Mouse (Mus musculus): ENCODE measurements around the gene Cog1. TPM values are rescaled to one million over a fixed set of nuclear protein-coding genes. Genes with fewer than 3 reads are reported as not detected.

Cog1 gene
- polyA plus RNA-seq, 1 experiment from 2014 or later: 35.0 TPM

DNA sequence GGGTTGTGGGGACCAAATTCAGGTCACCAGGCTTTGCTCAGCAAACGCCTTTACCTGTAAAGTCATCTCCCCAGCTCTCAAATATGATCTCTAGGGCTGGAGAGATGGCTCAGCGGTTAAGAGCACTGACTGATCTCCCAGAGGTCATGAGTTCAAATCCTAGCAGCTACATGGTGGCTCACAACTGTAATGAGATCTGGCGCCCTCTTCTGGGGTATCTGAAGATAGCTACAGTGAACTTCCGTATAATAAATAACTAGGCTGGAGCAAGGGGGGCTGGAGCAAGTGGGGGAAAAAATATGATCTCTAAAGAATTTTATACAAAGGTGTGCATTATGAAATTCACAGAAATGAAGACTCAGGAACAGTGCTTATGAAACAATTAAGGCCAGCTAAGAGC is 21.2 kb upstream of the Cog1 start:
- Histone ChIP-seq H3K9ac (replicated peaks; ENCODE audit: low read depth, low read length) (no peak overlapping the region), H3K36me3 (ENCODE audit: control insufficient read depth, insufficient read depth, low read length) (no peaks in the 10 kb centered on the region), H3K4me2 (ENCODE audit: low read depth, low read length) (no peak overlapping the region), H3K27me3 (ENCODE audit: control insufficient read depth, insufficient read depth, low read length) (no peaks in the 10 kb centered on the region), H3K9me3 (ENCODE audit: control insufficient read depth, low read length) (no peaks in the 10 kb centered on the region), H3K27ac (ENCODE audit: low read depth, low read length) (no peak overlapping the region), H3K4me3 (ENCODE audit: low read depth, low read length) (no peak overlapping the region), H3K4me1 (ENCODE audit: control insufficient read depth, insufficient read depth, low read length) (no peaks in the 10 kb centered on the region)
- 56% methylated on average over 4 of the region's 4 CpGs for WGBS
- ATAC-seq (ENCODE audit: low read depth): no peak

- Histone ChIP-seq H3K9me3 (ENCODE audit: control insufficient read depth, low read length) (no peaks in the 10 kb centered on the region), H3K4me1 (ENCODE audit: control insufficient read depth, insufficient read depth, low read length) (no peaks in the 10 kb centered on the region), H3K36me3 (ENCODE audit: control insufficient read depth, insufficient read depth, low read length) (no peaks in the 10 kb centered on the region), H3K9ac (replicated peaks; ENCODE audit: low read depth, low read length) (no peak overlapping the region), H3K4me2 (ENCODE audit: low read depth, low read length) (no peak overlapping the region), H3K27ac (ENCODE audit: low read depth, low read length) (no peak overlapping the region), H3K27me3 (ENCODE audit: control insufficient read depth, insufficient read depth, low read length) (no peaks in the 10 kb centered on the region), H3K4me3 (ENCODE audit: low read depth, low read length) (no peak overlapping the region)
- ATAC-seq (ENCODE audit: low read depth): no peak
- WGBS: 60% methylated on average over 7 of the region's 7 CpGs
Measured at GRCm38 (mm10) chr11:113630642-113631041, 18.3 kb upstream of the Cog1 start.

- Histone ChIP-seq H3K27me3 (ENCODE audit: control insufficient read depth, insufficient read depth, low read length) (no peaks in the 10 kb centered on the region), H3K4me1 (ENCODE audit: control insufficient read depth, insufficient read depth, low read length) (no peaks in the 10 kb centered on the region), H3K9me3 (ENCODE audit: control insufficient read depth, low read length) (no peaks in the 10 kb centered on the region), H3K9ac (replicated peaks; ENCODE audit: low read depth, low read length) (no peak overlapping the region), H3K36me3 (ENCODE audit: control insufficient read depth, insufficient read depth, low read length) (no peaks in the 10 kb centered on the region), H3K27ac (ENCODE audit: low read depth, low read length) (no peak overlapping the region), H3K4me3 (ENCODE audit: low read depth, low read length) (no peak overlapping the region), H3K4me2 (ENCODE audit: low read depth, low read length) (no peak overlapping the region)
- WGBS: 89% methylated on average over 8 of the region's 8 CpGs
- ATAC-seq (ENCODE audit: low read depth): no peak
Measured at GRCm38 (mm10) chr11:113631302-113631701, 17.7 kb upstream of the Cog1 start.

DNA sequence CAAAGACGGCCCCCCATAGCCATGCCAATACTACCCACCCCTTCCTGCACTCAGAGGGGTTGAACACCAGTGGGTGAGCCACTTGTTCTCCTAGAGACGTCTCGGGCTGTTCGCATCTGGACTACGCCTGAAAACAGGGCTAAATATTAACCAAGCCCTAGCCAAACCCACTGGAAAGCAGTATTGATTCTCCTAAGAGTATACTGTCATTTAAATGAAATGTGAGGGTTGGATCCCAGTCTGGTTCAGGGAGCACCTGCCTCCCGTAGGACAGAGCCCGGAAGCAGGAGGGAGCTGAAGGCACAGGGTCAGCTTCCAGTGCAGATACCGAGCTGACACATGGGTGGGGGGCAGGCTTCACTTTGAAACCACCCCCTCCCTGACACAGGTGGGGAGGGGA is 17.1 kb upstream of the Cog1 start:
- whole genome bisulfite sequencing: 61% methylated on average over 8 of the region's 8 CpGs
- ATAC-seq (ENCODE audit: low read depth): no peak
- Histone ChIP-seq H3K4me3 (ENCODE audit: low read depth, low read length) (no peak overlapping the region), H3K27me3 (ENCODE audit: control insufficient read depth, insufficient read depth, low read length) (no peaks in the 10 kb centered on the region), H3K27ac (ENCODE audit: low read depth, low read length) (no peak overlapping the region), H3K4me1 (ENCODE audit: control insufficient read depth, insufficient read depth, low read length) (no peaks in the 10 kb centered on the region), H3K36me3 (ENCODE audit: control insufficient read depth, insufficient read depth, low read length) (no peaks in the 10 kb centered on the region), H3K9me3 (ENCODE audit: control insufficient read depth, low read length) (no peaks in the 10 kb centered on the region), H3K4me2 (ENCODE audit: low read depth, low read length) (no peak overlapping the region), H3K9ac (replicated peaks; ENCODE audit: low read depth, low read length) (no peak overlapping the region)

- Histone ChIP-seq H3K36me3 (ENCODE audit: control insufficient read depth, insufficient read depth, low read length) (no peaks in the 10 kb centered on the region), H3K4me1 (ENCODE audit: control insufficient read depth, insufficient read depth, low read length) (no peaks in the 10 kb centered on the region), H3K9me3 (ENCODE audit: control insufficient read depth, low read length) (no peaks in the 10 kb centered on the region), H3K27me3 (ENCODE audit: control insufficient read depth, insufficient read depth, low read length) (no peaks in the 10 kb centered on the region), H3K4me2 (ENCODE audit: low read depth, low read length) (no peak overlapping the region), H3K27ac (ENCODE audit: low read depth, low read length) (no peak overlapping the region), H3K4me3 (ENCODE audit: low read depth, low read length) (no peak overlapping the region), H3K9ac (replicated peaks; ENCODE audit: low read depth, low read length) (no peak overlapping the region)
- ATAC-seq (ENCODE audit: low read depth): no peak
- 85% methylated on average over 7 of the region's 7 CpGs for WGBS
Measured at GRCm38 (mm10) chr11:113632303-113632702, 16.7 kb upstream of the Cog1 start.

DNA sequence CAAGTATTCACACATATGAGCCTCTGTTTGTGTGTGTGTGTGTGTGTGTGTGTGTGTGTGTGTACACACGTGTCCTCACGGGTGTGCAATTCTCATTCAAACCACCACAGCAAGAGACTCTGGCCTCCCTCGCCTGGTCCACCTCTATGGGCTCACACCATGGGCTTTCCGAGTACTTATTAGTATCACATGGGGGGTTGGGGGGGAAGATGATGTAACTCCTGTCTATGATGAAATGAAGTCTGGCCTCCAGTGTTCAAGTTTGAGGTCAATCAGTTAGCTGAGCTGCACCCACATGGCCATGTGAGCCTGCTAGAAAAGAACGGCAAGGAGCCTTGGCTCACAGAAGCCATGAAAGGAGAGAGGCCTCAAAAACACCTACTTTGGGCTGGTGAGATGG is 15.6 kb upstream of the Cog1 start:
- Histone ChIP-seq H3K4me3 (ENCODE audit: low read depth, low read length) (no peak overlapping the region), H3K9ac (replicated peaks; ENCODE audit: low read depth, low read length) (no peak overlapping the region), H3K36me3 (ENCODE audit: control insufficient read depth, insufficient read depth, low read length) (no peaks in the 10 kb centered on the region), H3K27ac (ENCODE audit: low read depth, low read length) (no peak overlapping the region), H3K4me1 (ENCODE audit: control insufficient read depth, insufficient read depth, low read length) (no peaks in the 10 kb centered on the region), H3K4me2 (ENCODE audit: low read depth, low read length) (no peak overlapping the region), H3K9me3 (ENCODE audit: control insufficient read depth, low read length) (no peaks in the 10 kb centered on the region), H3K27me3 (ENCODE audit: control insufficient read depth, insufficient read depth, low read length) (no peaks in the 10 kb centered on the region)
- WGBS: 96% methylated on average over 5 of the region's 5 CpGs
- no peak for ATAC-seq (ENCODE audit: low read depth)

DNA sequence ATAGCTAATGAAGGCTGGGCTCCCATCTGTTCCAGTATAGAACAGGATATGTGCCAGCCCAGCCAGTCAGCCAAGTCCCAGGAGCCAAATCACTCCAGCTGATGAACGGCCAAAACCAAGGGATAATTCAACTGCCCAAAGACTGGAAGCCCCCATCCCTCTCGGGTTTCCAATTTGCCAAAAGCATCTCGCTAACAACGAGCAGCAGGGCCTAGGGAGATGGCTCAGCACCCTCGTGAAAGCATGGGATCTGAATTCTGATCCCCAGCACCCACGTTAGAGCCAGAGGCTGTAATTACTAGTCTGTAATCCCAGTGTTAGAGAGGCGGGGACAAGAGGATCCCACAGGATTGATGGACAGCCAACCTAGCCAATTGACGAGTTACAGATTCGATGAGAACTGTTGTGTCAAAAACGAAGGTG is 14.3 kb upstream of the Cog1 start:
- no peaks in the 10 kb centered on the region for H3K27me3 ChIP-seq (ENCODE audit: control insufficient read depth, insufficient read depth, low read length)
- no peak overlapping the region for H3K4me3 ChIP-seq (ENCODE audit: low read depth, low read length)
- 60% methylated on average over 10 of the region's 10 CpGs for WGBS
- no peak overlapping the region for H3K9ac ChIP-seq (replicated peaks; ENCODE audit: low read depth, low read length)
- H3K4me2 ChIP-seq (ENCODE audit: low read depth, low read length): no peak overlapping the region
- ATAC-seq (ENCODE audit: low read depth): no peak
- H3K36me3 ChIP-seq (ENCODE audit: control insufficient read depth, insufficient read depth, low read length): no peaks in the 10 kb centered on the region
- no peak overlapping the region for H3K27ac ChIP-seq (ENCODE audit: low read depth, low read length)
- no peaks in the 10 kb centered on the region for H3K9me3 ChIP-seq (ENCODE audit: control insufficient read depth, low read length)
- H3K4me1 ChIP-seq (ENCODE audit: control insufficient read depth, insufficient read depth, low read length): no peaks in the 10 kb centered on the region

GRCm38 (mm10) chr11:113638680-113639079 is 10.3 kb upstream of the Cog1 start:
- no peak for ATAC-seq (ENCODE audit: low read depth)
- H3K9ac ChIP-seq (replicated peaks; ENCODE audit: low read depth, low read length): no peak overlapping the region
- no peaks in the 10 kb centered on the region for H3K27me3 ChIP-seq (ENCODE audit: control insufficient read depth, insufficient read depth, low read length)
- no peak overlapping the region for H3K4me3 ChIP-seq (ENCODE audit: low read depth, low read length)
- no peaks in the 10 kb centered on the region for H3K4me1 ChIP-seq (ENCODE audit: control insufficient read depth, insufficient read depth, low read length)
- no peaks in the 10 kb centered on the region for H3K9me3 ChIP-seq (ENCODE audit: control insufficient read depth, low read length)
- H3K4me2 ChIP-seq (ENCODE audit: low read depth, low read length): no peak overlapping the region
- H3K27ac ChIP-seq (ENCODE audit: low read depth, low read length): no peak overlapping the region
- WGBS: 89% methylated on average over 12 of the region's 12 CpGs
- no peaks in the 10 kb centered on the region for H3K36me3 ChIP-seq (ENCODE audit: control insufficient read depth, insufficient read depth, low read length)

DNA sequence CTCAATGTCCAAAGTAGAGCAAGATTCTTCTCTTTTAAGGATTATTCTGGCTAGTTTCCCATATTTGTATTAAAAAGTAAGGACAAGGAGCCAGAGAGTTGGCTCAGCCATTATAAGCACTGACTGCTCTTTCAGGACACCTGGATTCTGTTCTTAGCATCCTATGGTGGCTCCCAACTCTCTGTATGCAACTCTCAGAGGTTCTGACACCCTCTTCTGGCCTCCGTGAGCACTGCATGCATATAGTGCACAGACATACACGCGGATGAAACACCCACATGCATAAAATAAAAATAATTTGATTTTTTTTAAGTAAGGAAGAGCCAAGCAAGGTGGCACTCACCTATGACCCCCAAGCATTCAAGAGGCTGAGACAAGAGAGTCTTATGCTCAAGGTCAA is 3.8 kb upstream of the Cog1 start:
- ATAC-seq (ENCODE audit: low read depth): no peak
- Histone ChIP-seq H3K36me3 (ENCODE audit: control insufficient read depth, insufficient read depth, low read length) (no peaks in the 10 kb centered on the region), H3K4me3 (ENCODE audit: low read depth, low read length) (no peak overlapping the region), H3K27ac (ENCODE audit: low read depth, low read length) (no peak overlapping the region), H3K9me3 (ENCODE audit: control insufficient read depth, low read length) (no peaks in the 10 kb centered on the region), H3K4me2 (ENCODE audit: low read depth, low read length) (no peak overlapping the region), H3K27me3 (ENCODE audit: control insufficient read depth, insufficient read depth, low read length) (no peaks in the 10 kb centered on the region), H3K9ac (replicated peaks; ENCODE audit: low read depth, low read length) (no peak overlapping the region), H3K4me1 (ENCODE audit: control insufficient read depth, insufficient read depth, low read length) (peaks cover 6% of the 10 kb centered on the region; the same call in 1 of the 2 replicates)
- 85% methylated on average over 3 of the region's 3 CpGs for WGBS

DNA sequence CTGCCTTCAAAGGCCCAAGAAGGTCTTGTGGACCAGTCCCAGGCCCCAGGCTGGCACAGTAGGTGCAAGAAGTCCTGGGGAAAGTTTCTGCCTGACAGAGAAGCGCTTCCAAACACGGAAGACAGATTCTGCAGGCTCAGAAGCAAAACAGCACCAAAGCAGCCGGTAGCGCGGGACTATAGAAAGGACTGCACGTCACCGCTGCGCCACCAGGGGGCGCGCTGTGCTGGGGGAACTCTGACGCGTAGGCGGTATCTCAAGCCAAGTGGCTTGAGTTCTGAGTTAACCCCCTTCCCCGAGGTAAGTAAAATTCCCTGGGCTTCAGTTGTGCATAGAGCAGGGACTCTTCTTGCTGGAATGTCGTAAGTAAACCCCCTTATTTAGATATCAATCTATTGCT is 817 bp upstream of the Cog1 start:
- Histone ChIP-seq H3K4me1 (ENCODE audit: control insufficient read depth, insufficient read depth, low read length) (peaks cover 15% of the 10 kb centered on the region; the same call in 1 of the 2 replicates), H3K9ac (replicated peaks; ENCODE audit: low read depth, low read length) (no peak overlapping the region), H3K27ac (ENCODE audit: low read depth, low read length) (no peak overlapping the region), H3K27me3 (ENCODE audit: control insufficient read depth, insufficient read depth, low read length) (no peaks in the 10 kb centered on the region), H3K4me3 (ENCODE audit: low read depth, low read length) (no peak overlapping the region), H3K4me2 (ENCODE audit: low read depth, low read length) (no peak overlapping the region), H3K9me3 (ENCODE audit: control insufficient read depth, low read length) (no peaks in the 10 kb centered on the region), H3K36me3 (ENCODE audit: control insufficient read depth, insufficient read depth, low read length) (peaks cover 12% of the 10 kb centered on the region; the same call in 1 of the 2 replicates)
- ATAC-seq (ENCODE audit: low read depth): no peak
- 2% methylated on average over 15 of the region's 15 CpGs for WGBS

All from neural tube, embryonic 14.5 days (tissue).